Mouse (Mus musculus) left cerebral cortex, postnatal 36 days (tissue): ENCODE measurements around the gene Ltb4r1. TPM values are rescaled to one million over a fixed set of nuclear protein-coding genes. Genes with fewer than 3 reads are reported as not detected.

ENCODE experiments used
- DNase-seq, 2 experiments: peaks; one replicate each; pipeline ENCODE4 v3.0.0; 2021 to 2022; ENCODE audit warnings: low spot score in 2 of 2, mixed read lengths in 1 of 2
- intact Hi-C: fragments of 180-260 bp; cut with DNase I; formaldehyde crosslinking; loops from one replicate; pipeline ENCODE4 v1.15.1; 2025
- total RNA-seq, 2 experiments: library from RNA; stranded (reverse); gene quantifications; 2 replicates each; pipeline ENCODE4 v1.2.3; 2021

The Ltb4r1 gene
- under 1 TPM; 0.29 to 0.59 TPM for total RNA-seq

DNA sequence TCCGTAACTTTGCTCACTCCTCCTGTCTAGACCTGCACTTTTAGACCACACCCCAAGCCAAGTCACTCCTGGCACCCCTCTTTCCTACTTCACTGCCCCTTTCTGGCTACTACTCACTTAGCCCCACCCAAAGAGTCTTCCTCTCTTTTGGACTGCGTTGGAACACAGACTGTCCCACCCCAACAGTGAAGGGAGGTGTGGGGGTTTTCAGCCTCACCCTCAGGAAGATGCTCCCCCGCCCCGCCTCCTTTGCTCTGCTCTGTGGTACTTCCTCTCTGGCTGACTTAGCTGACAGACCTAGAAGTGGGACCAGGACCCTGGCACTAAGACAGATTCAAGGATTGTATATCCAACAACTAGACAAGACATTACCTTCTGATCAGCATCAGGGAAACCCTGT, at the start of gene Ltb4r1:
Gene Ltb4r1, plus strand, starts transcription at position 267 of the 400 bp plus-strand sequence.
- intact Hi-C loops, result loop anchor here (5.0 kb wide), 1 partner anchor 152 kb away; no protein-coding TSS in a partner anchor

DNA sequence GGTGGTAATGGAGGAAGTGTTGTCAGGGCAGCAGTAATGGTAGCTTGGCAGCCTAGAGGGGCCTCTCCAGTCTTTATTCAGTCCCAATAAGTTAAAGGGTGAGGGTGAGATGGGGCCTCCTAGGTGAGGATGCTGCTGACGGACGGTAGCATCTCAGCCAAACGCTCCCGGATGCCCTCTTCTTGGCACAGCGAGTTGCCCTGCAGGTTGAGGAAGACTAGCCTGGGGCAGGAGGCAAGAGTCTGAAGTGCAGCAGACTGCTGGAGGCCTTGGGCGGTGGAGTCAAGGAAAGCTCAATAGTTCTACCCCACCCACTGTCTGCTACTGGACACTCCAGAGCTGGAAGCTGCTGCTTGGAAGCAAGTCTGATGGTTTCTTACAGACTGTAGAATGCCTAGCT, 49.5 kb upstream of the Ltb4r1 start:
- intact Hi-C loops, result no loop called here

More for the DNA sequence above, at the start of gene Ltb4r1:
- DNase-seq, result no peak

DNA sequence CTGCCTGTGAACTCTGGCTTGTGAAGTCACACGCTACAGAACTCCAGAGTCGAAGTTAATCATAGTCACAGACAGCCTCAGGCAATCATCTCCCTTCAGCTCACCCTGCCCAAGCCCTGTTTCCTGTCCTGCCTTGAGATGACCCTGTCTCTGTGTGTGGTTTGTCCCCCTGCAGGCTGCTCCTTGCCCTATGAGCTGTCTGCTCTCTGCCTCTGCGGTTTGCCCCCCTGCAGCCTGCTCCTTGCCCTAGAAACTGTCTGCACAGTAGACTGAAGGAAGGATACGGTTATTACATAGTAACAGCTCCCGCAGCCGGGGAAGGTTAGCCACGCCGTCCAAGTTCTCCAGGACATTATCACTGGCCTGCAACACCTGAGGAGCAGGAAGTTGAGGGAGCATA, 48.9 kb upstream of the Ltb4r1 start:
- intact Hi-C loops, result no loop called here
- no peak for DNase-seq

More for the DNA sequence above, 49.5 kb upstream of the Ltb4r1 start:
- no peak for DNase-seq

DNA sequence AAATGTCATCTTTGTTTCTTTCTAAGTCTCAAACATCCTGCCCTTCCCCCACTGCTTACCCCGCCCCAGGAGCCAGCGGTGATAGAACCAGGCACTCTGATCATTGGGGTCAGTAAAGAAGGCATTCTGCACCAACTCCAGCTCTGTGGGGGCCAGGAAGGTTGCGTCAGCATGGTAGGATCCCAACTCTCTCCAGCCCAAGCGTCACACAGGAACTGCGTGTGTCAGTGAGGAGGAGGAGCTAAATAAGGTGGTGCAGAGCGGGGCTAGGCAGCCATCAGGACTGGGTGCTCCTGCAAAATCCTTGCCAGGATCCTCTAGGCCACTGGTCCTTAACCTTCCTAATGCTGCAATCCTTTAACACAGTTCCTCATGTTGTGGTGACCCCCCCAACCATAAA, 46.0 kb upstream of the Ltb4r1 start:
- intact Hi-C loops, result no loop called here
- DNase-seq, result peak in 1 of 2 experiments; percentile 11

DNA sequence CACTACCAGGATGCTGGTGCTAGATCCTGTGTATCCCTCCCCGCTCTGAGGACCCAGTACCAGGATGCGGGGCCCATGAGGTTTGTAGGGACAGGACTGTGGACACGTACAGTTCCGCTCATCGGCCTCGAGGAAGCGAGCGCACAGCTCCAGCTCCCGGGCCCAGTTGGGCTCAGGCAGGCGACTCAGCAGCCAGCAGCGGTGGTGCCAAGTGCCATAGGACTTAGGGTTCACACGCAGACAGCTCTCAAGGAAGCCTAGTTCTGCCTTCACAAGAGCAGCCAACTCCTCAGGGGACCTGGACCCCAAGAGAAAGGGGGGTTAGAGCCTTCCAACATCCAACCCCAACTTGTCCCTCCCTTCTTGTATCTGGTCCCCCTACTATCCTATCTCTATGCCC, 45.1 kb upstream of the Ltb4r1 start:
- no peak for DNase-seq
- intact Hi-C loops, result no loop called here

DNA sequence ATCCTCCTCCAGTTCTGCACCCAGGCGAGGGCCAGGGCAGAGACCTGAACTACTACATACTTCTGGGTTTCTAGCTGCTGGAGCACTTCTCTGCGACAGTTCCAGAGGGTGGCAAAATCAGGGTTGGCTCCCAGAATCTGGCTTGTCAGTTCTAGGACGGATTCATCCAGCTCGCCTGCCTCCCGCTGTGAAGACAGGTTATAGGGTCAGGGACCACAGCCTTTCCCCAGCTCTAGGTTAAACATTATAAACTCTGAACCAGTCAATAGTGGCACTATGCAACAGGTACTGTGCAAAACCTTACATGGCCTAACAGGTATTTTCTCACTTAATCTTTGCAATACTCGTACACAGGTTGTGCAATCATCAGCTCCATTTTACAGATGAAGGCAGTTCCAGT, 44.7 kb upstream of the Ltb4r1 start:
- intact Hi-C loops, result no loop called here
- DNase-seq, result no peak

DNA sequence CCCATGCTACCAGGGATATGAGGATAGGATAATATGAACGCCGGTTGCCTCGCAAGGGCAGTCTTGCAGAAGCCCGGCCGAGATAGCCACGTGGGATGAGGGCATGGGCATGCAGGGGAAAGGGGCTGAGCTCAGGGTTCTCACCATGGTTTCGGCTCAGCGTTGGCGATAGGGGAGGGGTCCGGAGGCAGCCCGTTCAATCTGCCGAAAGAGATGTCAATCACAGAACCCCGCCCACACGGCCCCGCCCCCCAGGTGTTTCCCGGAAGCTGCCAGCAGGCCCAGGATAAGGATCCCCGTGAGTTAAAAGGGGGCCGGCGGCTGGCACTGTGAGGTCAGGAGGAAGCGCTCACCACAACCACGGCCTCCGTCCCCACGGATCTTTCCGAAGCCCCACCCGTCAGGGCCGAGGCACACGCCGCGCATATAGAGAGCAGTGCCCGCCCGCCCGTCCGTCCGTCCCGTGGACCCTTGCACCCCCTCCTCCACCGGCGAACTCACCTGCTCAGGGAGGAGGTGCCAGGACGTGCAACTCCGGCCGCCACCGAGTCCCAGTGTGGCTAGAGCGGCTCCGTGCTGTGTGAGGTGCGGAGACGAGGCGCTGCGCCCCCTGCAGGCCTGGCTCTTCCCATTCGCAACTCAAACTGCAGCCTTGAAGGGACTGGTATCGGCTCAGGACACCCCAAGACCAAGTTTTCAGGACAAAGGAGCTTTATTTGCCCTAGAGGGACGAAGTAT, 43.9 kb upstream of the Ltb4r1 start, which contains the start of gene Rabggta:
Gene Rabggta, minus strand, starts transcription at position 564 of the 738 bp plus-strand sequence.
- peak; percentile 88 to 92 for DNase-seq
- intact Hi-C loops, result loop anchor here (2.0 kb wide), 1 partner anchor 39 kb away; no protein-coding TSS in a partner anchor

DNA sequence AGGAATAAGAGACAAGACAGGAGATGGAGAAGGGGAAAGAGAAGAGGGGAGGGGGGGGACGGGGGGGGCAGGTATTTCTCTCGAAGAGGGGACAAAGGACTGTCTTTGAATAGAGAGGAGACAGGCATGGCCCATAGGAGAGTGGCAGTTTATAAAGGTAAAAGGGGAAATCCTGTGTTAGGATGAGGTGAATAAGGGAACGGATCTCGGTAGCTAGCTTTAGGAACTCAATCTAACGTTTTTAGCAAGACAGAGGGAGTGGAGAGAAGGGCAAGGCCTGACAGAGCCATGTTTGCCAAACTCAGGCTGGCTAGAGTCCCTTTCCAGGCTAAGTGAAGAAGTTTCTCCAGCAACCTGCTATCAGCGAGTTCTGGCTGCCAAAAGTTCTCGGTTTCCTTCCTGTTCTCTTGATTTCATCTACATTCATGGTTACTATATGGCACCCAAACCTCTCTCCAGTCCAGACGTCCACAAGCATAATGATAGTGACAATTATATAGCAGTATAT, 43.3 kb upstream of the Ltb4r1 start:
- DNase-seq, result no peak
- intact Hi-C loops, result loop anchor here (2.0 kb wide), 1 partner anchor 40 kb away; no protein-coding TSS in a partner anchor

DNA sequence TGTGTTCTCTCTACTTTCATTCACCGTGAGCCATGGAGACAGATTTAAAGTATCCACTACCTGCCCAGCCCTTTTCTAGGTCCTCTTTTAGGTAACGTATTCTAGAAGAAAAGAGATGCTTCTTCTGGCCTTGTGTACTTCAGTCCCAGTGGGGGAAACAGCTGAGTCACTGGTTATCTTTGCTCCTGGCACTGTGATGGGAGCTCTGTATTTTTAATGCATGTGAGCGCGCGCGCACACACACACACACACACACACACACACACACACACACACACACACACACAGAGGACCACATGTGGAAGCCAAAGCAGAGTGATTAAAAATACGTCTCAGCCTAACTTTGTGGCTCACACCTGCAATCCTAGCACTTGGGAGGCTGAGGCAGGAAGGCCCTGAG, 42.3 kb upstream of the Ltb4r1 start:
- DNase-seq, result no peak
- intact Hi-C loops, result loop anchor here (2.0 kb wide), 1 partner anchor 41 kb away; no protein-coding TSS in a partner anchor

DNA sequence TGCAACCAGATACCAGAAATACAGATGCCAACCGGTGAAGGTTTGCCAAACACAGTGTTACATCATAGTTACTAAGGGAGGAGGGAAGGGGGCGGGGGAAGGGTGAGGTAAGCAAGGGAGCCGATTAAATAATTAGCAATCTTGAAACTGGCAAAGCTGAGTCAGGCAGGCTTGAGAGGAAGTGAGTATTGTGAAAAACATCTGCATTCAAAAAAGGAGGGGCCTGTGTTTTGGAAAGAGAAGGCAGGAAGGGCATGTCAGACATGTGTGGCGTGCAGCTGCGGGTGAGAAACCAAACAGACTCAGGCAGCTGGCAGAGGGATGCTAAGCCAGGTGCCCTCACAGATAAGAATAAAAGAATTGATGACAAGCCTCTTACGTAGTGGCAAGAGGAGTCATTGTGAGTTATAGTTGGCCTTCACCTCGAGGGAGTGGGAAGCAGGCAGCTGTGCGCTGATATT, 41.3 kb upstream of the Ltb4r1 start:
- no peak for DNase-seq
- intact Hi-C loops, result no loop called here

DNA sequence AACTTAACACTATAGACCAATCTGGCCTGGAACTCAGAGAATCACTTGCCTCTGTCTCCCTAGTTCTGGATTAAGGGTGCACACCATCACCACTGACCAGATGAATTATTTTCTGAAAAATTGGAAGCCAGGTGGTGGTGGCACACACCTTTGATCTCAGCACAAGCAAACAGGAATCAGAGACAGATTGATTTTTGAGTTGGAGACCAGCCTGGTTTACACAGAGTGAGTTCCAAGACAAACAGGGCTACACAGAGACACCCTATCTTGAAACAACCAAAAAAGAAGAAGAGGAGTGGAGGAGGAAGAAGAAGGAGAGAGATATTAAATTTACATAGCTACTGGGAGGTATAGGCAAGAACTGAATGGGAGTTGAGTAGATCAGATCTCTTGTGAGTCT, 39.5 kb upstream of the Ltb4r1 start:
- no peak for DNase-seq
- intact Hi-C loops, result no loop called here

DNA sequence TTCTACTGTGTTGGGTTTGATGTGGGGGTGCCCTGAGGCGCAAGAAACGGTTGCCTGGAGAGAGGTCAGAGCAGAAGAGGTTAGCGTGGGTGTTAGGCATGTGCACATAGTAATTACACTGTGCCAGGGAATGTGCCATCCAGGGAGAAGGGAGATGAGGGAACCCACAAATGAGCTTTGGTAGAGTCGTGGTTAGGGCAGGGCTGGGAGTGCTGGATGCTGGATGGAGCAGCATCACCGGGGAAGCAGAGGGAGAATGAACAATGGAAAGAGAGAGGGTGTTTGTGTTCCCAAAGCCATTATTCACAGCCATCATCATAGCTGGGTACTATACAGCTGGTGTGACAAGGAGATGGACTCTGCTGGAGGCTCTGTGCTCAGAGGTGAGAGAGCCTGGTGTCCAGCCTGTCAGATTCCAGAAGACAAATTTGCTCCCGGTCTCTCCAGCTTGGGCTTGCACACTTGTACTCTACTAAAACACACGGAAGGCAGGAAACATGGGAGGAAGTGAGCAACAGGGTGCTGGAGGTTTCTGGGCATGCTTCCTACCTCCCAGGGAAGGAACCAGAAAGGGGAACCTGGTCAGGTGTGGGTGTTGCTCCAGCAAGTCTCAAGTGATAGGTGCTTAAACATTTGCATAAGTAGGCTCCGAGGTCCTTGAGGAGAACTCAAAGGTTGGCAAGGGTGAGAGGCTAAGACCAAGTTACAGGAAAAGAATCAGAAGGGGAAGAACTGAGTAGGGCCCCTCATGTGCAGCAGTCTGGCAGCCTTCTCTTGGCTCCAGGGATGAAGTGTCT, 37.7 kb upstream of the Ltb4r1 start:
- DNase-seq, result no peak
- intact Hi-C loops, result no loop called here

DNA sequence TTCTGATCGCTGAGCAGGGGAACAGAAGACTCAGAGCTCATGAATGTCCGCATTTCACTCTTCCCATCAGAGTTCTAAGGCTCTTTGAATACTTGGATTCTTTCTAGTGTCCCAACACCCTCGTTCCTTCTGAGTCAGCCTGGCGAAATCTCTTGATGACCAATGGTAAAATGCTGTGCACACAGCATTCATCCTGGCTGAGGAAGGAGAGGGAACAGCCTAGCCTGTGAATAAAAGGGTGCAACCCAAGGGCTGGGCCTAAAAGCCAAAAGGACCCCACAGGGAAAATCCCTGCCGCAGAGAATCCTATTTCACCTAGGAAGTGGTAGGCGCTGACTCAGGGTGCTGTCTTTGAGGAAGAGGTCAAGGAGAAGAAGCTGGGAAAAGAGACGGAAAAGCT, 35.6 kb upstream of the Ltb4r1 start:
- DNase-seq, result no peak
- intact Hi-C loops, result no loop called here

DNA sequence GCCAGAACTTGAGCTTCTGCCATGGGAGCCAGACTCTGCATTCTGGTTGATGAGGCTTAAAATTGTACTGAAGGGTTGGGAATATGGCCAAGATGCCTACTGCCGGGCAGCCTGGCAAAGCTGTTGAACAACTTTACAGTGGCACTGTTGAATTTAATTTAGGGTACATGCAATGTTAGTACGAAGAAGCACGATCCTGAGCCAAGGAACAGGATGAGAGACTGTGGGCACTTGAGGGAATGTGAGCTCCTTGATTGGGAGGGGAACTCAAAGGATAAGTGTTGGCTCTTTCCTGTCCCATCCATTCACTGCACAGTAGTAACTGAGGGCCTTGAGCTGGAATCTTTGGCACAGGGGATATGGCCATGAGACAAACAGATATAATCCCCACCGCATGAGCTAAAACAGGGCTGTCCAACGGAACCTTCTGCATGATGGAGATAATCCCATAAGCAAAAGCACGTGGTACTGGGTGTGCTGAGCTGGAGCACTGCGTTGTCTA, 35.2 kb upstream of the Ltb4r1 start:
- no peak for DNase-seq
- intact Hi-C loops, result no loop called here

DNA sequence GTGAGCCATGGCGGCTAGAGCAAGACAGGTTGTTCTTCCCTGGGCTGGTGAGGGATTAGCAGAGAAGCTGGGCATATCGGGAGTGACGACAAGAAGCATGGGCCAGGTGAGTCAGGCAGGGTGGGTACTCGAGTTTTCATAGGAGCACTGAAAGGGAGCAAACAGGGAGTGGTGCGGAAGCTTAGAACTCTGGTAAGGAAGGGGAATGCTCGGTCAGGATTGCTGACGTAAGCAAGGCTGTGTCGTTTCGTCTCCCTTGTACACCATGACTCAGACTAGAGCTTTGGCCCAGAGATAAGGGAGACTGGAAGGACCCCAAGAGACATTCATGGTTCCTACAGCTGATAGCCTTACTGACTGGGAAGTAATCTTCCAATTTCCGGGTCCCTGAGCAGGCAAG, 31.9 kb upstream of the Ltb4r1 start:
- no peak for DNase-seq
- intact Hi-C loops, result no loop called here

DNA sequence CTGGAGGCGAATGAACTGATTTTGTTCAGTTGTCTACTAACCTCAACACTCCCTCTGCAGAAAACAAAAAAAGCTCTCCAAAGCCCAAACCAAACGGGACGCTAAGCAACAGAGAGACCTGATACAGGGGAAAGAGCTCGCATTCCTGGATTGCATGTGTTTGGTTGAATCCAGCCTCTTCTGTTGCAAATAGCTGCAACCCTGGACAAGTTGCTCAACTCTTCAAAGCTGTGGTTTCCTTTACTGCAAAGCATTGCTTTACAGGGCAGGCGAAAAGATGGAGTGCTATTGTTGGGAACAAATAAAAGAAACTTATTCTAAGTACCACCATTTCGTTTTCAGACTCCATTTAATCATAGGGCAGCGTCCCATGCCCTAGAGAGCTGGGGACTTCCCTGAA, 30.9 kb upstream of the Ltb4r1 start:
- no peak for DNase-seq
- intact Hi-C loops, result no loop called here

DNA sequence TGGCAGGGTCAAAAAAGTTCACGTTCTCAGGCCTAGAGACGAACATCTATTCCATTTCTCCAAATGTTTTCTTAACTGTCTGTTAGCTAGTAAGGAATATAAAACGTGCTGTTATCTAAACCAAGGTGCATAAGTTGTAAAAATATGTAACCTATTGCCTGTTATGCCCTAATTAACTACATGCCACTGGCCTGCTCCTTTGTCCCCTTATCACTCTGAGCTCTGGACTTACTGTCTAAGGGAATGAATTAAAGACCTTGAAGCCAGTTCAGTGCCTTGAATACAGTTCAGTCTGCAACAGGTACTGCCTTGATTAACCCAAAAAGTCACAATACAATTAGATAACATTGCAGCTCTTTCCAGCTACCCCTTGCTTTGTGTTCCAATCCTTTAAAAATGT, 30.4 kb upstream of the Ltb4r1 start:
- intact Hi-C loops, result no loop called here
- DNase-seq, result no peak

DNA sequence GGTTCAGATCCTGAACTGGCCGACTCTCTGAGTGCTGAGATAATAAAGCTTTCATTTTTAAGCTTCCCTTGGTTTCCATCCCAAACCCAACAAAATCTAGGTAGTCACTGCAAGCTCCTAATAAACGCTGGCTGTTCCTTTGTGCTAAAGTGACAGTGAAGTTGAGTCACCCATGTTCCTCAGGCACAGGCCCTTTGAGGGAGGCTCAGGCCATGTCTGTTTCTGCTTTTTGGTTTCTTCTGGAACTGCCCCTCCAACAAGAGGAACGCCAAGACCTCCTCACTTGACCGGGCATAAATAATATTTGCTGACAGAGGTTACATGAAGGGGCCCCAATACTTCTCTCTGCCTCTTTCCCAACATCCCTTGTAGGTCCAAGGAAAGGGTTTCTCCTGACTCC, 30.0 kb upstream of the Ltb4r1 start:
- intact Hi-C loops, result no loop called here
- DNase-seq, result no peak

DNA sequence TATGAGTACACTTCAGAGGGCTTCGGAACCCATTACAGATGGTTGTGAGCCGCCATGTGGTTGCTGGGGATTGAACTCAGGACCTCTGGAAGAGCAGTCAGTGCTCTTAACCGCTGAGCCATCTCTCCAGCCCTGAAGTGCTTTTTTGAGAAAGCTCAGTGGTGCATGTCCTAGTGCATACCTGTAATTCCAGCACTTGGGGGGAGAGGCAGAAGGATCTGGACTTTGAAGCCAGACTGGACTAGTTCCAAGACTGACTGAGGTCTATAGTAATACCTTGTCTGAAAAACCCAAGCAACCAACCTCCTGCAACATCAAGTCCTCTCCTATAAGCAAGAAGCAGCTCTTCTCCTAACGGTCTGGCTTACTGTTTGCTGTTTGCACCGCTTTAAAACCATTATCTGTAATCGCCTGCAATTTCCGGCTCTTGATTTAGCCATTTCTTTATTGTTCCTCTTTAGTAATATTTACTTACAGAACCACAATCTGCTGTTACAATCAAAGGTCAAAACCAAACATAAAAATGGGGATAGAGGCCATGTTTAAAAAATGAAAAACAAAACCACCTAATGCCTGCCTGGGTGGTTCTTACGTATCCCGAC, 28.6 kb upstream of the Ltb4r1 start:
- DNase-seq, result no peak

DNA sequence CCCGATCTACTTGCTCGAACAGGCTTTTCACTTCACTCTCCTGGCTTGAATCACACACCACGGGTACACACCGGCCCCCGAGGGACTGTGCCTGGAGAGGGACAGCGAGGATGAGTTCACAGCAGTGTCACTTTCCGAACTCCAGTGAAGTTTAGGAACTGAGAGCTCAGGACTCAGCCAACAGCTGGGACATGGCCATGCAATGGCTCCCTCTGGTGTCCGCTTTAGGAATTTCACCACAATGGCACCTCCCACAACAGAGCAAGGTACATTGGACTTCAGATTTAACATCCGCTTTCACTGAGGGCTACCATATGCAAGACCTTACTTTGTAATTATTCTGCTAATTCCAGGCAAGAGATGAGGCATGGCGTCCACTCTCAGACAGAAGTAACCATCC, 22.1 kb upstream of the Ltb4r1 start:
- intact Hi-C loops, result no loop called here
- peak; percentile 77 to 84 for DNase-seq

More for the DNA sequence above, 28.6 kb upstream of the Ltb4r1 start:
- intact Hi-C loops, result no loop called here
